Mouse (Mus musculus): Measurements from ENCODE around the gene Vps41. TPM values are rescaled to one million over a fixed set of nuclear protein-coding genes. Genes with fewer than 3 reads are reported as not detected.
A peak's percentile ranks its signal among the peaks of the same experiment; 100 is the strongest.

Vps41 gene
- polyA plus RNA-seq, 1 experiment, result 18.8 TPM

GRCm38 (mm10) chr13:18809978-18810675 lies 93.0 kb downstream of the Vps41 start:
- WGBS, result 40% methylated on average over 11 of the region's 11 CpGs
- no peak overlapping the region for H3K4me3 ChIP-seq (ENCODE audit: control insufficient read depth, insufficient read depth, low read length)
- no peak overlapping the region for H3K27ac ChIP-seq (ENCODE audit: control insufficient read depth, insufficient read depth, low read length)
- TF ChIP-seq CTCF (IDR thresholded peaks at IDR 0.05; ENCODE audit: borderline replicate concordance, control insufficient read depth, extremely low read depth, insufficient read depth, low read length, poor library complexity) (no peak), POLR2A (IDR thresholded peaks at IDR 0.05; ENCODE audit: control insufficient read depth, extremely low read depth, insufficient read depth, low read length, poor library complexity) (no peak)
- DNase-seq, result peak; percentile 35
- no peaks in the 10 kb centered on the region for H3K27me3 ChIP-seq (ENCODE audit: control insufficient read depth, insufficient read depth, low read length)
- peaks cover 4% of the 10 kb centered on the region for H3K36me3 ChIP-seq (ENCODE audit: control insufficient read depth, insufficient read depth, low read length)
- no peaks in the 10 kb centered on the region for H3K4me1 ChIP-seq (replicated peaks; ENCODE audit: control insufficient read depth, insufficient read depth, low read length)

DNA sequence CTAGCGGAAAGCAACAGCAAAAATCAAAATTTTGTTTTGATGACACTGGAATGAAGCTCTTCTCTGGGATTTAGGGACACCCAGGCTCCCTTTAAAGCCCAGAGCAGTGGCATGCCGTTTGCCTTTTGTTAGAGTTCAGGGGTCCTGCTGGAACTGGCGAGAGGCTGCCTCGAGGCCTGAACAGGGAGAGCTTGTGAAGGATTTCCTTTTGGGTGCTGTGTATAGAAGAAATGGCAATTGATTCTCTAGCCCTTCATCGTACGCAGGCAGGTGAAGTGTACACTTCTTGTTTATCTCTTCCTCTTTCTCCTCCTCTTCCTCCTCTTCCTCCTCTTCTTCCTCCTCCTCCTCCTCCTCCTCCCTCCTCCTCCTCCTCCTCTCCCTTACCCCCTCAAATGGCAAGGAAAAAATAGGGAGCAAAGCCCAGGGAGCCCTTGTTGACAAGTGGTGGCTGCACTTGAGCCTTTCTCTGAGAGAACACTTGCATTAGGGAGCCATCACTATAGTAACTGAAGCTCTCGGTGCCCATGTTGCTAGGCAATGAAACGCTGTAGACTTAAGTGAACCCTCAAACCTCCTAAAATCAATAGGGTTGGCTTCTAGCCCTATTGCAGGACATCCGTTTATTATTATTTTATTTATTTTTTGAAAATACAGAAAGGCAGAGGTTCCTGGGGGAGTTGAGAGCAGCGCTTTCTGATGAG lies 107.5 kb downstream of the Vps41 start:
- no peak overlapping the region for H3K27ac ChIP-seq (ENCODE audit: control insufficient read depth, insufficient read depth, low read length)
- 95% methylated on average over 10 of the region's 10 CpGs for WGBS
- DNase-seq, result no peak
- TF ChIP-seq POLR2A (IDR thresholded peaks at IDR 0.05; ENCODE audit: control insufficient read depth, extremely low read depth, insufficient read depth, low read length, poor library complexity) (no peak), CTCF (IDR thresholded peaks at IDR 0.05; ENCODE audit: borderline replicate concordance, control insufficient read depth, extremely low read depth, insufficient read depth, low read length, poor library complexity) (no peak)
- H3K27me3 ChIP-seq (ENCODE audit: control insufficient read depth, insufficient read depth, low read length), result no peaks in the 10 kb centered on the region
- no peaks in the 10 kb centered on the region for H3K4me1 ChIP-seq (replicated peaks; ENCODE audit: control insufficient read depth, insufficient read depth, low read length)
- H3K36me3 ChIP-seq (ENCODE audit: control insufficient read depth, insufficient read depth, low read length), result no peaks in the 10 kb centered on the region; the same call in 1 of the 2 replicates
- H3K4me3 ChIP-seq (ENCODE audit: control insufficient read depth, insufficient read depth, low read length), result no peak overlapping the region

DNA sequence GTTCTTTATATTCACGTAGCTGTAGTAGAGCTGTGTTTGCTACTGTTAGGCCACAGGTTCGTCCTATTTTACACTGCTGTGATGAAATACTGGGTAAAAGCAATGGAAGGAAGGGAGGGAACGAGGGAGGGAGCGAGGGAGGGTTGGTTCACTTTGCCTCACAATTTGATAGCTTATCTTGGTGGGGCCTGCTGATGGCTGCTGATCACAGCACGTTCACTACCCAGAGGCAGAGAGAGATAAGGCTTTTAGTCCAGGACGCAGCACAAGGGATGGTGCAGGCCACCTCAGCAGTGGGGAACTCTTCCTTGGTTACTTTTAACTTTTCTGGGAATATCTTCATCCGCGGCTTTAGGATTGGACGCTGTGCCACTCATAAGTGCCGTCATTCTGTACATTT lies 109.9 kb downstream of the Vps41 start:
- TF ChIP-seq CTCF (IDR thresholded peaks at IDR 0.05; ENCODE audit: borderline replicate concordance, control insufficient read depth, extremely low read depth, insufficient read depth, low read length, poor library complexity) (no peak), POLR2A (IDR thresholded peaks at IDR 0.05; ENCODE audit: control insufficient read depth, extremely low read depth, insufficient read depth, low read length, poor library complexity) (no peak)
- Histone ChIP-seq H3K36me3 (ENCODE audit: control insufficient read depth, insufficient read depth, low read length) (no peaks in the 10 kb centered on the region; the same call in 1 of the 2 replicates), H3K4me3 (ENCODE audit: control insufficient read depth, insufficient read depth, low read length) (no peak overlapping the region), H3K27me3 (ENCODE audit: control insufficient read depth, insufficient read depth, low read length) (no peaks in the 10 kb centered on the region), H3K4me1 (replicated peaks; ENCODE audit: control insufficient read depth, insufficient read depth, low read length) (no peaks in the 10 kb centered on the region), H3K27ac (ENCODE audit: control insufficient read depth, insufficient read depth, low read length) (no peak overlapping the region)
- 96% methylated on average over 10 of the region's 10 CpGs for WGBS
- DNase-seq, result no peak

- H3K4me3 ChIP-seq (ENCODE audit: control insufficient read depth, insufficient read depth, low read length), result no peak overlapping the region
- TF ChIP-seq POLR2A (IDR thresholded peaks at IDR 0.05; ENCODE audit: control insufficient read depth, extremely low read depth, insufficient read depth, low read length, poor library complexity) (no peak), CTCF (IDR thresholded peaks at IDR 0.05; ENCODE audit: borderline replicate concordance, control insufficient read depth, extremely low read depth, insufficient read depth, low read length, poor library complexity) (no peak)
- 97% methylated on average over 3 of the region's 3 CpGs for WGBS
- no peaks in the 10 kb centered on the region for H3K4me1 ChIP-seq (replicated peaks; ENCODE audit: control insufficient read depth, insufficient read depth, low read length)
- no peak overlapping the region for H3K27ac ChIP-seq (ENCODE audit: control insufficient read depth, insufficient read depth, low read length)
- H3K36me3 ChIP-seq (ENCODE audit: control insufficient read depth, insufficient read depth, low read length), result no peaks in the 10 kb centered on the region; the same call in 1 of the 2 replicates
- no peak for DNase-seq
- no peaks in the 10 kb centered on the region for H3K27me3 ChIP-seq (ENCODE audit: control insufficient read depth, insufficient read depth, low read length)
Observed at GRCm38 (mm10) chr13:18830486-18830885, 113.4 kb downstream of the Vps41 start.

DNA sequence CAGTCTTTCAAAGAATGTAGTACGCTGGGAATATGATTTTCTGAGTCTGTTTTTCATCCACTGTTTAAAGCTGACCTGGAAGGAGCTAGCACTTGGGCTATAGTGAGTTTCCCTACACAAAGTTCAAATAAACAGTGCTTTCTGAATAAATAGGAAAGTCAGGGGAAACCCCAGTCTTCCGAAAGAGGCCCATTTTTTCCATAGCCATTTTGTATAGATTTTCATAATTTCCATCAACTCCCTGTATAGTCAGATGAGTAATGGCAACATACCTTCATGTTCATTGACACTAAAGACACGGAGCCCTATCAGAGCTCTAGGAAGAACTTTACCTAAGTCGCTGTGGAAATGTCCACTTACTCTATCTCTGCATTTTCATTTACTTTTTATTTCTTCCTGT lies 122.1 kb downstream of the Vps41 start:
- TF ChIP-seq CTCF (IDR thresholded peaks at IDR 0.05; ENCODE audit: borderline replicate concordance, control insufficient read depth, extremely low read depth, insufficient read depth, low read length, poor library complexity) (no peak), POLR2A (IDR thresholded peaks at IDR 0.05; ENCODE audit: control insufficient read depth, extremely low read depth, insufficient read depth, low read length, poor library complexity) (no peak)
- Histone ChIP-seq H3K27ac (ENCODE audit: control insufficient read depth, insufficient read depth, low read length) (no peak overlapping the region), H3K4me3 (ENCODE audit: control insufficient read depth, insufficient read depth, low read length) (no peak overlapping the region), H3K4me1 (replicated peaks; ENCODE audit: control insufficient read depth, insufficient read depth, low read length) (no peaks in the 10 kb centered on the region), H3K36me3 (ENCODE audit: control insufficient read depth, insufficient read depth, low read length) (no peaks in the 10 kb centered on the region), H3K27me3 (ENCODE audit: control insufficient read depth, insufficient read depth, low read length) (no peaks in the 10 kb centered on the region)
- WGBS, result 98% methylated on average over 4 of the region's 4 CpGs
- DNase-seq, result no peak

DNA sequence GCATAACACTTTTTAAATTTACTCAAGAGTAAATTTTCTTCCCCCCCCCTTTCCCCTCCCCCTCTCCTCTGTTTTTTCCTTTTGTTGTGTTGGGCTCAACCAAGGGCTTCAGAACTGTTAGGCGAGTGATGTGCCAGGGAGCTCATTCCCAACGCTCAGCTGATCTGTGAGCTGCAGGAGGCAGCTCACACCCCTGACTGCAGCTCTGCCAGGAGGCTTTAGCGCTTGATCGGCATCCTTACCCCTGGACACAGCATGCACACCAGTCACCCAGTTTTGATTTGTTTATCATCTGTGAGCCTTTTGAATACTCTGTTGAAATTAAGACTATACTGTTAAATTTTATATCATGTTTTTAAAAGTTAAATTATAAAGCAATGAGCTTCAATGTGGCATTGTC lies 123.3 kb downstream of the Vps41 start:
- H3K4me1 ChIP-seq (replicated peaks; ENCODE audit: control insufficient read depth, insufficient read depth, low read length), result no peaks in the 10 kb centered on the region
- H3K27ac ChIP-seq (ENCODE audit: control insufficient read depth, insufficient read depth, low read length), result no peak overlapping the region
- DNase-seq, result no peak
- 97% methylated on average over 4 of the region's 4 CpGs for WGBS
- H3K27me3 ChIP-seq (ENCODE audit: control insufficient read depth, insufficient read depth, low read length), result no peaks in the 10 kb centered on the region
- no peak overlapping the region for H3K4me3 ChIP-seq (ENCODE audit: control insufficient read depth, insufficient read depth, low read length)
- peaks cover under 1% of the 10 kb centered on the region; the same call in 1 of the 2 replicates for H3K36me3 ChIP-seq (ENCODE audit: control insufficient read depth, insufficient read depth, low read length)
- no peak for TF ChIP-seq CTCF (IDR thresholded peaks at IDR 0.05; ENCODE audit: borderline replicate concordance, control insufficient read depth, extremely low read depth, insufficient read depth, low read length, poor library complexity)

All from thymus, adult 2 months (tissue).